In the genomic region with DNA sequence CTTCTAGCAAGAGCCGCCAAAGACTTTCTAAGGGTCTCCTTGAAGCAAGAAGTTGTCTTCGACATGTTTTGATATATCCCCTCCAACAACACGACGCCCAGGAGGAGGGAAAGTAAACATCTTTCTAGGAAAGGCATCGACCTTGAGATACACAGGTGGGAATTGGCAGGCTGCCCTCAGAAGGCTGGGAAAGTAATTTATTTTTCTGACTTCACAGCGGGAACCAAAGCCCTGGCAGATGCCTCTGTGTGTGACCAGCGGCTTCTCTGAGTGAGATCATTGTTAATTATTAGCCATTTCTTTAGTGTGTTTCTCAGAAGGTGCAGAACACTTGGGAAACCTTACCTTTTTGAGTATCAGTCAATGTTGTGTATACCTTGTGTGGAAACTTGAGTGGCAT, we compare ENCODE assay signal across 11 mouse cellular contexts.
DNase-seq lines count a peak whose midpoint lies in the region; ATAC-seq lines count a peak whose summit lies in the region.
"Had no signal": no experiment of that assay in that cellular context is flagged by ENCODE, and none has a peak within 500 bp of the region (broad histone marks: within the 10 kb centered on the region; RNA-seq: fewer than 3 reads in every experiment).

No protein-coding gene starts in this region.

- H3K4me1 ChIP-seq in hindbrain, embryonic 16.5 days (ENCODE audit: control insufficient read depth, insufficient read depth, low read depth, low read length) = no peaks in the 10 kb centered on the region
- no peaks in the 10 kb centered on the region for H3K4me1 ChIP-seq in hindbrain, embryonic 10.5 days (replicated peaks)
- H3K4me1 ChIP-seq: embryonic facial prominence, embryonic 10.5 days; lung, embryonic 15.5 days had no signal

- intact Hi-C loops in left cerebral cortex, postnatal 25 days (cut with DNase I) = no loop called here

- H3K4me3 ChIP-seq in hindbrain, embryonic 16.5 days (ENCODE audit: low read length) = no peak overlapping the region
- no peak overlapping the region for H3K4me3 ChIP-seq in hindbrain, embryonic 10.5 days
- H3K4me3 ChIP-seq: embryonic facial prominence, embryonic 10.5 days; lung, embryonic 15.5 days had no signal

- no peak overlapping the region for H3K9ac ChIP-seq in hindbrain, embryonic 16.5 days (ENCODE audit: low read depth, low read length)
- H3K9ac ChIP-seq: lung, embryonic 15.5 days had no signal

- H3K36me3 ChIP-seq in hindbrain, embryonic 16.5 days (ENCODE audit: control insufficient read depth, insufficient read depth, low read length) = peaks cover 21% of the 10 kb centered on the region
- peaks cover 5% of the 10 kb centered on the region; the same call in 1 of the 2 replicates for H3K36me3 ChIP-seq in hindbrain, embryonic 10.5 days
- H3K36me3 ChIP-seq: lung, embryonic 15.5 days had no signal

- H3K27ac ChIP-seq in hindbrain, embryonic 16.5 days (ENCODE audit: low read depth, low read length) = no peak overlapping the region
- no peak overlapping the region for H3K27ac ChIP-seq in hindbrain, embryonic 10.5 days
- H3K27ac ChIP-seq: embryonic facial prominence, embryonic 10.5 days; lung, embryonic 15.5 days had no signal

- H3K9me3 ChIP-seq in hindbrain, embryonic 16.5 days (ENCODE audit: control insufficient read depth, low read length) = no peaks in the 10 kb centered on the region
- H3K9me3 ChIP-seq in hindbrain, embryonic 10.5 days = no peaks in the 10 kb centered on the region
- H3K9me3 ChIP-seq: embryonic facial prominence, embryonic 10.5 days; lung, embryonic 15.5 days had no signal

- WGBS in hindbrain, embryonic 16.5 days = 43% methylated on average over 7 of the region's 7 CpGs
- WGBS in hindbrain, embryonic 10.5 days = 64% methylated on average over 7 of the region's 7 CpGs

- 0 out of 2 replicates have a peak, but pooled peaks have one; percentile 44 for ATAC-seq in hindbrain, embryonic 16.5 days
- ATAC-seq in cerebellum, adult (ENCODE audit: insufficient number of reproducible peaks, low FRiP score, low TSS enrichment) = peak; percentile 60

- DNase-seq in hindbrain, embryonic 10.5 days (ENCODE audit: low spot score) = no peak
- peak; percentile 11 for DNase-seq in embryo, embryonic 11.5 days (ENCODE audit: low read depth, low spot score)
- peak; percentile 82 for DNase-seq in kidney, postnatal 14 days
- DNase-seq in spleen, adult 12 weeks (ENCODE audit: low spot score) = no peak
- DNase-seq in left cerebral cortex, postnatal 25 days (ENCODE audit: low spot score in 2 of 2) = no peak
- no peak for DNase-seq in layer of hippocampus, postnatal 14 days (ENCODE audit: low spot score in 2 of 2)
- DNase-seq: adrenal gland, adult 2 months had no signal

- no peaks in the 10 kb centered on the region for H3K27me3 ChIP-seq in hindbrain, embryonic 16.5 days (replicated peaks; ENCODE audit: control insufficient read depth, insufficient read depth, low read length)
- H3K27me3 ChIP-seq in hindbrain, embryonic 10.5 days (ENCODE audit: insufficient read depth, poor library complexity, severe bottlenecking) = no peaks in the 10 kb centered on the region
- H3K27me3 ChIP-seq: lung, embryonic 15.5 days had no signal

- no peak overlapping the region for H3K4me2 ChIP-seq in hindbrain, embryonic 16.5 days (ENCODE audit: low read length)
- H3K4me2 ChIP-seq: lung, embryonic 15.5 days had no signal

Comparison
In these comparisons a context has a peak if more than half of its experiments do, and no peak if none do; other contexts are left out.
1. DNase-seq: peak in embryo, embryonic 11.5 days (single experiment) and kidney, postnatal 14 days (single experiment); none in hindbrain, embryonic 10.5 days (single experiment), spleen, adult 12 weeks (single experiment), left cerebral cortex, postnatal 25 days (0 of 2) and layer of hippocampus, postnatal 14 days (0 of 2).